9 mouse cellular contexts compared by ENCODE assay signal in the genomic region with DNA sequence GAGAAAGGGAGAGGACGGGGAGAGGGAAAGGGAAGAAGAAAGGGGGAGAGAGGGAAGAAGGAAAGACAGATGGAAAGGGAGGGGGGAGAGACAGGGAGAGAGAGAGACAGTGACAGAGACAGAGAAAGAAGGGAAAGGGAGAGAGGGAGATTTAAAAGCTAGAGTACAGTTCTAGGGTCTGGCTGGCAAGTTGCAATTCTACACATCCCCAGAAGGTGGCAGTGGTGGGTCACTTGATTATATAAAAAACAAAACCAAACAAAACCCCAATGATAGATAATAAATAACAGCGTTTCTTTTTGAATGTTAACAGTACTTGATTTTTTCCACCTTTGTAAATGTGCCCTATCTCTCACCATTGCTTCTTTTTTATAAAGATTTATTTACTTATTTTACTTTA. TPM values are rescaled to one million over a fixed set of nuclear protein-coding genes. Genes with fewer than 3 reads are reported as not detected.
DNase-seq lines count a peak whose midpoint lies in the region; ATAC-seq and TF ChIP-seq lines count a peak whose summit lies in the region.
"Had no signal": no experiment of that assay in that cellular context is flagged by ENCODE, and none has a peak within 500 bp of the region (broad histone marks: within the 10 kb centered on the region; RNA-seq: fewer than 3 reads in every experiment).

No protein-coding gene starts in this region.

- no peak overlapping the region for H3K4me2 ChIP-seq in kidney, embryonic 16.5 days (replicated peaks; ENCODE audit: low read depth, low read length)
- H3K4me2 ChIP-seq: midbrain, embryonic 12.5 days had no signal

- H3K9ac ChIP-seq in kidney, embryonic 16.5 days (replicated peaks; ENCODE audit: low read length), result no peak overlapping the region
- H3K9ac ChIP-seq: midbrain, embryonic 12.5 days had no signal

- intact Hi-C loops in left cerebral cortex, postnatal 25 days (cut with DNase I), result loop anchor here (2.0 kb wide), 2 partner anchors 55 to 75 kb away; no protein-coding TSS in a partner anchor

- ATAC-seq in kidney, embryonic 16.5 days (ENCODE audit: low FRiP score, low TSS enrichment), result no peak

- no peaks in the 10 kb centered on the region for H3K4me1 ChIP-seq in kidney, embryonic 16.5 days (ENCODE audit: insufficient read depth, low read length)
- no peaks in the 10 kb centered on the region for H3K4me1 ChIP-seq in E14TG2a.4 (replicated peaks; ENCODE audit: low read depth, low read length)
- H3K4me1 ChIP-seq: midbrain, embryonic 12.5 days had no signal

- H3K36me3 ChIP-seq in kidney, embryonic 16.5 days (ENCODE audit: insufficient read depth, low read length), result no peaks in the 10 kb centered on the region
- peaks cover 16% of the 10 kb centered on the region; the same call in 1 of the 2 replicates for H3K36me3 ChIP-seq in E14TG2a.4 (ENCODE audit: insufficient read depth, low read length)

- H3K9me3 ChIP-seq in kidney, embryonic 16.5 days (ENCODE audit: low read length), result no peaks in the 10 kb centered on the region
- no peaks in the 10 kb centered on the region for H3K9me3 ChIP-seq in E14TG2a.4 (ENCODE audit: low read length)
- H3K9me3 ChIP-seq: midbrain, embryonic 12.5 days had no signal

- H3K27ac ChIP-seq in kidney, embryonic 16.5 days (ENCODE audit: low read length), result no peak overlapping the region
- H3K27ac ChIP-seq: midbrain, embryonic 12.5 days had no signal

- peak; percentile 51 for DNase-seq in kidney, adult 18-20 months
- DNase-seq in brain, adult 2 months (ENCODE audit: low read depth, low spot score), result peak; percentile 48
- DNase-seq in gastrocnemius, postnatal 10 days, result peak; percentile 62
- DNase-seq in left cerebral cortex, postnatal 25 days (ENCODE audit: low spot score in 2 of 2), result peak; percentile 40 to 49
- peak; percentile 80 for DNase-seq in naive thymus-derived CD4-positive, alpha-beta T cell, adult 2 months (ENCODE audit: low read depth)
- DNase-seq in thymus, postnatal 14 days, result peak; percentile 62

- WGBS in kidney, embryonic 16.5 days, result 39% methylated on average over 2 of the region's 2 CpGs

- H3K27me3 ChIP-seq in kidney, embryonic 16.5 days (ENCODE audit: insufficient read depth, low read length), result no peaks in the 10 kb centered on the region
- H3K27me3 ChIP-seq in E14TG2a.4 (ENCODE audit: insufficient read depth, low read length), result no peaks in the 10 kb centered on the region
- H3K27me3 ChIP-seq: midbrain, embryonic 12.5 days had no signal

- no peak overlapping the region for H3K4me3 ChIP-seq in kidney, embryonic 16.5 days (ENCODE audit: low read length)
- H3K4me3 ChIP-seq in E14TG2a.4 (replicated peaks; ENCODE audit: low read length), result no peak overlapping the region
- H3K4me3 ChIP-seq: midbrain, embryonic 12.5 days had no signal

- peak; percentile 96 for TF ChIP-seq CTCF in E14TG2a.4 (conservative IDR thresholded peaks at IDR 0.05; ENCODE audit: low read length)

RNA-seq across cellular contexts. Expression of gene Limd1, which starts 28.3 kb away (rescaled TPM):
- polyA plus RNA-seq in kidney, embryonic 16.5 days (2015; fragmentation: Nextera tagmentation; extraction: Ambion mirVana), result 55.7 and 58.1 TPM in 2 replicates
- total RNA-seq in gastrocnemius, postnatal 10 days (2021), result 10 to 100 TPM; 34.7 to 35.3 TPM
- total RNA-seq in left cerebral cortex, postnatal 25 days (2021), result 1 to 10 TPM; 6.1 to 7.2 TPM

Comparison
In these comparisons a context has a peak if more than half of its experiments do, and no peak if none do; other contexts are left out.
1. RNA of gene Limd1, which starts 28.3 kb away (total RNA-seq): 34.7 to 35.3 TPM in gastrocnemius, postnatal 10 days; 6.1 to 7.2 TPM in left cerebral cortex, postnatal 25 days; every median in the first group is over 4 times any median in the second.
2. Peak in every context shown above with its lines, with median percentiles within 50 percentile points of each other: DNase-seq.